Mouse (Mus musculus) heart, embryonic 14.5 days (tissue): ENCODE results near the gene Gm9639. TPM values are rescaled to one million over a fixed set of nuclear protein-coding genes. Genes with fewer than 3 reads are reported as not detected.

ENCODE experiments used
- ATAC-seq: fragments of 200-750 bp; cut with Nextera tagmentation; 2 replicates; pipeline ENCODE4 v1.8.0; 2017; ENCODE audit warnings: low read depth, moderate TSS enrichment; ENCODE audit not compliant: insufficient number of reproducible peaks, insufficient read depth, low FRiP score
- H3K27ac ChIP-seq, 2 experiments: fragments of 200-500 bp in 1 of 2; fragments of 300-500 bp in 1 of 2; sonication (generic) in 1 of 2; replicated peaks in 1 of 2; 2 replicates each; pipeline ENCODE4 v1.5.1; 2012 to 2014; ENCODE audit warnings: low read depth in 2 of 2, low read length in 2 of 2, control low read depth in 1 of 2, mild to moderate bottlenecking in 1 of 2, mixed read lengths in 1 of 2; ENCODE audit not compliant: control insufficient read depth in 1 of 2, insufficient read depth in 1 of 2
- H3K27me3 ChIP-seq: fragments of 300-500 bp; sonication (generic); 2 replicates; pipeline ENCODE4 v1.6.1; 2014; ENCODE audit warnings: mild to moderate bottlenecking, low read length, control low read depth; ENCODE audit not compliant: control insufficient read depth, insufficient read depth
- H3K36me3 ChIP-seq: fragments of 300-500 bp; sonication (generic); 2 replicates; pipeline ENCODE4 v1.6.1; 2014; ENCODE audit warnings: mild to moderate bottlenecking, control low read depth, low read length, mixed read lengths; ENCODE audit not compliant: control insufficient read depth, insufficient read depth
- H3K4me1 ChIP-seq, 2 experiments: fragments of 200-500 bp in 1 of 2; fragments of 300-500 bp in 1 of 2; sonication (generic) in 1 of 2; 2 replicates each; pipeline ENCODE4 v1.6.1; 2012 to 2014; ENCODE audit warnings: low read length in 2 of 2, control low read depth in 1 of 2, mixed read lengths in 1 of 2; ENCODE audit not compliant: control insufficient read depth in 2 of 2, insufficient read depth in 2 of 2
- H3K4me2 ChIP-seq: fragments of 300-500 bp; sonication (generic); 2 replicates; pipeline ENCODE4 v1.6.1; 2014; ENCODE audit warnings: mild to moderate bottlenecking, low read length
- H3K4me3 ChIP-seq, 2 experiments: fragments of 200-500 bp in 1 of 2; fragments of 300-500 bp in 1 of 2; sonication (generic) in 1 of 2; 2 replicates each; pipeline ENCODE4 v1.5.1; 2012 to 2014; ENCODE audit warnings: low read length in 2 of 2, mild to moderate bottlenecking in 2 of 2, control low read depth in 1 of 2, low read depth in 1 of 2, moderate library complexity in 1 of 2; ENCODE audit not compliant: control insufficient read depth in 1 of 2, insufficient read depth in 1 of 2
- H3K9ac ChIP-seq: fragments of 300-500 bp; sonication (generic); 2 replicates; pipeline ENCODE4 v1.6.1; 2014; ENCODE audit warnings: mild to moderate bottlenecking, low read length
- H3K9me3 ChIP-seq: fragments of 300-500 bp; sonication (generic); 2 replicates; pipeline ENCODE4 v1.6.1; 2016; ENCODE audit warnings: low read length, control low read depth; ENCODE audit not compliant: control insufficient read depth
- WGBS: fragments of 180-500 bp; shearing (Covaris S2); extraction: QIAGEN DNeasy Blood & Tissue Kit; methylation state at CpG from one replicate; pipeline ENCODE4 v1.1.7; 2014; 5-methylcytosine and 5-hydroxymethylcytosine counted together
- polyA plus RNA-seq: library from polyadenylated mRNA; unstranded; fragments of >200 nt; fragmentation: Nextera tagmentation; extraction: Ambion mirVana; gene quantifications from 2 replicates; pipeline ENCODE4 v1.2.1, GENCODE M21; 2014

The Gm9639 gene
- polyA plus RNA-seq = not detected in 2 replicates

GRCm38 (mm10) chr10:77794976-77795375 lies at the start of gene Gm9639:
Gm9639 (minus strand) TSS chr10:77795076.
- 69% methylated on average over 2 of the region's 2 CpGs for WGBS

GRCm38 (mm10) chr10:77839006-77839405 lies 44.1 kb upstream of the Gm9639 start:
- 60% methylated on average over 6 of the region's 6 CpGs for WGBS
- H3K27me3 ChIP-seq = no peaks in the 10 kb centered on the region

More at GRCm38 (mm10) chr10:77794976-77795375, at the start of gene Gm9639:
- peaks cover 7 to 13% of the 10 kb centered on the region in 2 experiments; a peak in 2 of 4 replicates for H3K4me1 ChIP-seq
- H3K9me3 ChIP-seq = no peaks in the 10 kb centered on the region
- no peak within 1 kb of the TSS for H3K27ac ChIP-seq
- ATAC-seq = no peak
- H3K4me3 ChIP-seq = no peak within 1 kb of the TSS
- H3K27me3 ChIP-seq = no peaks in the 10 kb centered on the region
- H3K36me3 ChIP-seq = no peaks in the 10 kb centered on the region
- H3K4me2 ChIP-seq = no peak within 1 kb of the TSS
- H3K9ac ChIP-seq = no peak within 1 kb of the TSS

GRCm38 (mm10) chr10:77835647-77836046 lies 40.8 kb upstream of the Gm9639 start, which contains the start of gene Krtap10-10:
Krtap10-10 (plus strand) TSS chr10:77835947.
- WGBS = 66% methylated on average over 9 of the region's 9 CpGs
- ATAC-seq = no peak
- Histone ChIP-seq H3K9me3 (no peaks in the 10 kb centered on the region), H3K36me3 (no peaks in the 10 kb centered on the region), H3K27ac (no peak within 1 kb of the TSS), H3K27me3 (no peaks in the 10 kb centered on the region), H3K4me1 (no peaks in the 10 kb centered on the region), H3K4me2 (no peak within 1 kb of the TSS), H3K4me3 (no peak within 1 kb of the TSS), H3K9ac (no peak within 1 kb of the TSS)

More at GRCm38 (mm10) chr10:77839006-77839405, 44.1 kb upstream of the Gm9639 start:
- H3K9me3 ChIP-seq = peaks cover 17% of the 10 kb centered on the region
- no peaks in the 10 kb centered on the region for H3K4me1 ChIP-seq
- H3K27ac ChIP-seq = no peak overlapping the region
- H3K36me3 ChIP-seq = no peaks in the 10 kb centered on the region
- no peak overlapping the region for H3K9ac ChIP-seq
- no peak for ATAC-seq
- no peak overlapping the region for H3K4me2 ChIP-seq
- H3K4me3 ChIP-seq = no peak overlapping the region

- Histone ChIP-seq H3K4me3 (no peak within 1 kb of the TSS), H3K27me3 (no peaks in the 10 kb centered on the region), H3K9me3 (no peaks in the 10 kb centered on the region), H3K27ac (no peak within 1 kb of the TSS), H3K4me2 (no peak within 1 kb of the TSS), H3K36me3 (no peaks in the 10 kb centered on the region), H3K4me1 (no peaks in the 10 kb centered on the region), H3K9ac (no peak within 1 kb of the TSS)
- WGBS = 61% methylated on average over 6 of the region's 6 CpGs
- ATAC-seq = no peak
Measured at GRCm38 (mm10) chr10:77826951-77827350, 32.1 kb upstream of the Gm9639 start, which contains the start of gene Krtap10-4. Krtap10-4 (minus strand) TSS chr10:77827095.

GRCm38 (mm10) chr10:77819203-77819602 lies 24.3 kb upstream of the Gm9639 start:
- ATAC-seq = no peak
- H3K27ac ChIP-seq = no peak overlapping the region
- 44% methylated on average over 4 of the region's 4 CpGs for WGBS
- H3K4me1 ChIP-seq = no peaks in the 10 kb centered on the region
- H3K27me3 ChIP-seq = no peaks in the 10 kb centered on the region
- H3K4me2 ChIP-seq = no peak overlapping the region
- no peaks in the 10 kb centered on the region for H3K36me3 ChIP-seq
- no peak overlapping the region for H3K4me3 ChIP-seq
- no peaks in the 10 kb centered on the region for H3K9me3 ChIP-seq
- H3K9ac ChIP-seq = no peak overlapping the region

GRCm38 (mm10) chr10:77818523-77818922 lies 23.6 kb upstream of the Gm9639 start:
- H3K27me3 ChIP-seq = no peaks in the 10 kb centered on the region
- H3K27ac ChIP-seq = no peak overlapping the region
- WGBS = 91% methylated on average over 4 of the region's 4 CpGs
- H3K9me3 ChIP-seq = no peaks in the 10 kb centered on the region
- H3K4me3 ChIP-seq = no peak overlapping the region
- no peak; the same call in 1 of the 2 replicates for ATAC-seq
- H3K4me2 ChIP-seq = no peak overlapping the region
- H3K4me1 ChIP-seq = no peaks in the 10 kb centered on the region
- H3K36me3 ChIP-seq = no peaks in the 10 kb centered on the region
- H3K9ac ChIP-seq = no peak overlapping the region

GRCm38 (mm10) chr10:77815514-77815913 lies 20.6 kb upstream of the Gm9639 start:
- Histone ChIP-seq H3K4me1 (no peaks in the 10 kb centered on the region), H3K4me3 (no peak overlapping the region), H3K36me3 (no peaks in the 10 kb centered on the region), H3K9ac (no peak overlapping the region), H3K9me3 (no peaks in the 10 kb centered on the region), H3K4me2 (no peak overlapping the region), H3K27me3 (no peaks in the 10 kb centered on the region), H3K27ac (no peak overlapping the region)
- no peak for ATAC-seq
- WGBS = 31% methylated on average over 5 of the region's 5 CpGs

- H3K27me3 ChIP-seq = no peaks in the 10 kb centered on the region
- no peaks in the 10 kb centered on the region for H3K4me1 ChIP-seq
- no peak within 1 kb of the TSS for H3K4me3 ChIP-seq
- no peak within 1 kb of the TSS for H3K9ac ChIP-seq
- H3K36me3 ChIP-seq = no peaks in the 10 kb centered on the region
- 35% methylated on average over 4 of the region's 4 CpGs for WGBS
- no peak within 1 kb of the TSS for H3K4me2 ChIP-seq
- 0 out of 2 replicates have a peak, but pooled peaks cover 3% of the 10 kb centered on the region for H3K9me3 ChIP-seq
- no peak within 1 kb of the TSS for H3K27ac ChIP-seq
- ATAC-seq = no peak
Measured at GRCm38 (mm10) chr10:77814382-77814781, 19.5 kb upstream of the Gm9639 start, which contains the start of gene Gm2696. Gm2696 (plus strand) TSS chr10:77814682.
